9 mouse cellular contexts compared by ENCODE assay signal in the genomic region with DNA sequence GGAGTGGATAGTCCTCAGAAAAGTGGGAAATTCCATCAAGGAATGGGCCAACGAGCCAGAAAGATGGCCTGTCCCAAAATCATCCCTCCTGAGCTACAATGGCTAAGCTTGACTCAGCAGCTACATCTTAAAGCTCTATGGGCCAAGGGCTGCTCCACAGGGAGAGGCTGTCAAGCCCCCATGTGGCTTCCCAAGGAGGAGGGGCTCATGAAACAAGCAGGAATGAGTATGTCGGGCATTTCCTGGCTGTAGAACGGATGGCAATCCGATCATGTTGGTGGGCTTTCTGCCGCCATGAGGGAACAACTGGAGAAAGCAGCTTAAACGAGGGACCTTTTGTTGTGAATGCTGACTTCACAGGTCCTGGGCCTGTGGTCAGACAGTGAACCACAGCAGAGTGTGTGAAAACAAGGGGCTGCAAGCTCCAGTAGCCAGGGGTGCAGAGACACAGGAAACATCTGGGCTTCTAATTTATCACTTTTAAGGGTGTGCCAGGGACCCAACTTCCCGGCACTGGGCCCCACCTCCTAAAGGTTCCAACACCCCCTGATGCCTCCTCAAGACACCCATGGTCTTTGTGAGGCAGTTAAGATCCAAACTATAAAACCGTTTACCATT. TPM values are rescaled to one million over a fixed set of nuclear protein-coding genes. Genes with fewer than 3 reads are reported as not detected.
DNase-seq lines count a peak whose midpoint lies in the region; ATAC-seq and TF ChIP-seq lines count a peak whose summit lies in the region.
"Had no signal": no experiment of that assay in that cellular context is flagged by ENCODE, and none has a peak within 500 bp of the region (broad histone marks: within the 10 kb centered on the region; RNA-seq: fewer than 3 reads in every experiment).

No protein-coding gene starts in this region.

- peak overlapping the region; percentile 86 for H3K27ac ChIP-seq in bone marrow, adult 2 months (ENCODE audit: control insufficient read depth, insufficient read depth, low read depth, low read length, poor library complexity)
- H3K27ac ChIP-seq in kidney, embryonic 16.5 days (ENCODE audit: low read length) = 0 out of 2 replicates have a peak overlapping the region, but pooled peaks have one; percentile 38
- no peak overlapping the region for H3K27ac ChIP-seq in hindbrain, embryonic 13.5 days
- H3K27ac ChIP-seq: neural tube, embryonic 12.5 days had no signal

- no peaks in the 10 kb centered on the region for H3K27me3 ChIP-seq in kidney, embryonic 16.5 days (ENCODE audit: insufficient read depth, low read length)
- no peaks in the 10 kb centered on the region for H3K27me3 ChIP-seq in hindbrain, embryonic 13.5 days
- H3K27me3 ChIP-seq: neural tube, embryonic 12.5 days had no signal

- H3K4me3 ChIP-seq in bone marrow, adult 2 months (replicated peaks; ENCODE audit: control insufficient read depth, low read depth, low read length) = no peak overlapping the region
- H3K4me3 ChIP-seq in kidney, embryonic 16.5 days (ENCODE audit: low read length) = no peak overlapping the region
- no peak overlapping the region for H3K4me3 ChIP-seq in hindbrain, embryonic 13.5 days
- H3K4me3 ChIP-seq: neural tube, embryonic 12.5 days had no signal

- no peak overlapping the region; the same call in 1 of the 2 replicates for H3K9ac ChIP-seq in kidney, embryonic 16.5 days (replicated peaks; ENCODE audit: low read length)
- H3K9ac ChIP-seq in hindbrain, embryonic 13.5 days = no peak overlapping the region
- H3K9ac ChIP-seq: neural tube, embryonic 12.5 days had no signal

- intact Hi-C loops in left cerebral cortex, postnatal 36 days (cut with DNase I) = loop anchor here (2.0 to 5.0 kb wide), 3 partner anchors 34 to 412 kb away; no protein-coding TSS in a partner anchor

- 7% methylated on average over 8 of the region's 8 CpGs for WGBS in bone marrow, adult 2 months
- 39% methylated on average over 8 of the region's 8 CpGs for WGBS in kidney, embryonic 16.5 days
- WGBS in hindbrain, embryonic 13.5 days = 75% methylated on average over 8 of the region's 8 CpGs

- no peak for TF ChIP-seq POLR2A in bone marrow, adult 2 months (IDR thresholded peaks at IDR 0.05; ENCODE audit: borderline replicate concordance, control insufficient read depth, low read depth, low read length)

- ATAC-seq in kidney, embryonic 16.5 days (ENCODE audit: low FRiP score, low TSS enrichment) = peak; percentile 65
- ATAC-seq in megakaryocyte progenitor cell, adult 5-6 weeks (replicated peaks; ENCODE audit: poor library complexity) = peak; percentile 69
- no peak for ATAC-seq in hindbrain, embryonic 13.5 days (ENCODE audit: low FRiP score)

- H3K4me2 ChIP-seq in kidney, embryonic 16.5 days (replicated peaks; ENCODE audit: low read depth, low read length) = no peak overlapping the region
- H3K4me2 ChIP-seq in hindbrain, embryonic 13.5 days = no peak overlapping the region
- H3K4me2 ChIP-seq: neural tube, embryonic 12.5 days had no signal

- no peak for TF ChIP-seq CTCF in bone marrow, adult 2 months (IDR thresholded peaks at IDR 0.05; ENCODE audit: control insufficient read depth, insufficient read depth, low read length)

- peaks cover 7% of the 10 kb centered on the region; the same call in 1 of the 2 replicates for H3K4me1 ChIP-seq in bone marrow, adult 2 months (ENCODE audit: control insufficient read depth, insufficient read depth, low read length)
- peaks cover 17% of the 10 kb centered on the region for H3K4me1 ChIP-seq in kidney, embryonic 16.5 days (ENCODE audit: insufficient read depth, low read length)
- H3K4me1 ChIP-seq in hindbrain, embryonic 13.5 days (replicated peaks) = peaks cover 4% of the 10 kb centered on the region; the same call in 1 of the 2 replicates

- H3K9me3 ChIP-seq in kidney, embryonic 16.5 days (ENCODE audit: low read length) = no peaks in the 10 kb centered on the region
- no peaks in the 10 kb centered on the region for H3K9me3 ChIP-seq in hindbrain, embryonic 13.5 days
- H3K9me3 ChIP-seq: neural tube, embryonic 12.5 days had no signal

- H3K36me3 ChIP-seq in kidney, embryonic 16.5 days (ENCODE audit: insufficient read depth, low read length) = no peaks in the 10 kb centered on the region
- H3K36me3 ChIP-seq in hindbrain, embryonic 13.5 days = no peaks in the 10 kb centered on the region
- H3K36me3 ChIP-seq: neural tube, embryonic 12.5 days had no signal

- peak; percentile 86 for DNase-seq in 416B (ENCODE audit: low read depth)
- no peak for DNase-seq in left cerebral cortex, postnatal 36 days (ENCODE audit: low spot score in 2 of 2)
- no peak for DNase-seq in layer of hippocampus, postnatal 36 days
- no peak for DNase-seq in frontal cortex, postnatal 25 days (ENCODE audit: low spot score in 2 of 2)

RNA-seq across cellular contexts. Expression of gene Mylip, which starts 53.5 kb away (rescaled TPM):
- 19.3 and 20.0 TPM in 2 replicates for polyA plus RNA-seq in bone marrow, adult 2 months (2011; ENCODE audit: insufficient read depth, insufficient read length, low replicate concordance, missing spikeins)
- 16.0 and 16.2 TPM in 2 replicates for polyA plus RNA-seq in kidney, embryonic 16.5 days (2015; fragmentation: Nextera tagmentation; extraction: Ambion mirVana)
- 11.3 and 11.7 TPM in 2 replicates for total RNA-seq in megakaryocyte progenitor cell, adult 5-6 weeks (2015)
- 8.8 and 14.4 TPM in 2 replicates for total RNA-seq in megakaryocyte progenitor cell, adult 5-6 weeks (2017)
- 10 to 100 TPM; 16.2 to 17.3 TPM for total RNA-seq in left cerebral cortex, postnatal 36 days (2021)
- total RNA-seq in layer of hippocampus, postnatal 36 days (2021) = 10 to 100 TPM; 16.9 to 17.1 TPM
- polyA plus RNA-seq in hindbrain, embryonic 13.5 days (2015; fragmentation: Nextera tagmentation; extraction: Ambion mirVana) = 6.7 and 7.9 TPM in 2 replicates
